Mouse (Mus musculus): Measurements from ENCODE around the gene Zbtb4. TPM values are rescaled to one million over a fixed set of nuclear protein-coding genes. Genes with fewer than 3 reads are reported as not detected.
A peak's percentile ranks its signal among the peaks of the same experiment; 100 is the strongest.

Zbtb4 gene
- polyA plus RNA-seq, 1 experiment from 2014 or later: 3.8 TPM

DNA sequence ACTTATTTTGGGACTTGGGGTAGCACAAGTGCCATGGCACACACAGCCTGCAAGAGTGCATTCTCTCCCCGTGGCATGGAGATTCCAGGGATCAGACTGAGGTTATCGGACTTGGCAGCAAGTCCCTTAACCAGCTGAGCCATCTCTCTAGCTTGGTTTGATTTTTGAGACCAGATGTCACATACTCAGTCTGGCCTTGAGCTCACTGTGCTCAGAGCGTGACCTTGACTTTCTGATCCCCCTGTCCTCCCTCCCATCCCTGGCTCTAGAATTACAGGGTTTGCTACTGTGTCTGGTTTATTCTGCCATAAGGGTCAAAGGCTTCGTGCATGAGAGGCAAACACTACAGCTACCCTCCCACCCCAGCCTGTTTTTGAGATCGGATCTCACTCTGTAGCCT, 23.7 kb downstream of the Zbtb4 start:
- 76% methylated on average over 5 of the region's 5 CpGs for WGBS
- no peak overlapping the region for H3K4me3 ChIP-seq (replicated peaks; ENCODE audit: low read depth, low read length)
- no peak for ATAC-seq (ENCODE audit: low FRiP score, low TSS enrichment)
- no peak overlapping the region for H3K27ac ChIP-seq (replicated peaks; ENCODE audit: low read depth, low read length)
- H3K4me2 ChIP-seq (ENCODE audit: low read length): no peak overlapping the region
- H3K9me3 ChIP-seq (ENCODE audit: control insufficient read depth, low read length): no peaks in the 10 kb centered on the region
- DNase-seq: no peak
- H3K4me1 ChIP-seq (ENCODE audit: control insufficient read depth, insufficient read depth, low read length): no peaks in the 10 kb centered on the region
- no peaks in the 10 kb centered on the region for H3K36me3 ChIP-seq (ENCODE audit: control insufficient read depth, insufficient read depth, low read length)
- no peak overlapping the region for H3K9ac ChIP-seq (replicated peaks; ENCODE audit: low read length)
- H3K27me3 ChIP-seq (ENCODE audit: control insufficient read depth, insufficient read depth, low read length): no peaks in the 10 kb centered on the region; the same call in 1 of the 2 replicates

DNA sequence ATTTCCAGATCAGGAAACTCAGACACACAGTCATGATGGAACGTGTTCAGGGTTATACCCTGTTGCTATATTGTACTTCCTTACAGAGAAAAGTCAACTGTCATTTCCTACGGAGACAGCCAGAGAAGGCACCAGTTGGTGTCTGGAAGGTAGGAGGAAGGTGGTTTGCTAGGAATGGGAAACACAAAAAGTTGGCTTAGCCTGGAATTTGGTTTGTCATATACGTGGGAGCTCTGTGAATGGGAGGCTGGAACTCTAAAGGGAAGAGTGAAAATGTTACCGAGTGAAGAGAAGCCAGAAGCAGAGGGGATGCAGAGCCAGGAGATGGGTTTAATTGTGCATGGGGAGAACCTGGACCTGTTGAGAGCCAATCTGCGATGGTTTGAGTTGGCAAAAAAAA, 25.7 kb downstream of the Zbtb4 start:
- peaks cover 10% of the 10 kb centered on the region; the same call in 1 of the 2 replicates for H3K27me3 ChIP-seq (ENCODE audit: control insufficient read depth, insufficient read depth, low read length)
- H3K4me1 ChIP-seq (ENCODE audit: control insufficient read depth, insufficient read depth, low read length): peaks cover 9% of the 10 kb centered on the region; the same call in 1 of the 2 replicates
- no peaks in the 10 kb centered on the region for H3K36me3 ChIP-seq (ENCODE audit: control insufficient read depth, insufficient read depth, low read length)
- ATAC-seq (ENCODE audit: low FRiP score, low TSS enrichment) (no peak), DNase-seq (no peak)
- no peak overlapping the region for H3K9ac ChIP-seq (replicated peaks; ENCODE audit: low read length)
- no peaks in the 10 kb centered on the region for H3K9me3 ChIP-seq (ENCODE audit: control insufficient read depth, low read length)
- no peak overlapping the region for H3K27ac ChIP-seq (replicated peaks; ENCODE audit: low read depth, low read length)
- 72% methylated on average over 5 of the region's 5 CpGs for WGBS
- no peak overlapping the region for H3K4me3 ChIP-seq (replicated peaks; ENCODE audit: low read depth, low read length)
- H3K4me2 ChIP-seq (ENCODE audit: low read length): no peak overlapping the region

- H3K9me3 ChIP-seq (ENCODE audit: control insufficient read depth, low read length): no peaks in the 10 kb centered on the region
- no peak overlapping the region for H3K27ac ChIP-seq (replicated peaks; ENCODE audit: low read depth, low read length)
- peaks cover 16% of the 10 kb centered on the region; the same call in 1 of the 2 replicates for H3K27me3 ChIP-seq (ENCODE audit: control insufficient read depth, insufficient read depth, low read length)
- ATAC-seq (ENCODE audit: low FRiP score, low TSS enrichment): no peak
- no peak overlapping the region for H3K4me3 ChIP-seq (replicated peaks; ENCODE audit: low read depth, low read length)
- H3K9ac ChIP-seq (replicated peaks; ENCODE audit: low read length): no peak overlapping the region
- peaks cover 9% of the 10 kb centered on the region; the same call in 1 of the 2 replicates for H3K4me1 ChIP-seq (ENCODE audit: control insufficient read depth, insufficient read depth, low read length)
- no peak for DNase-seq
- WGBS: 65% methylated on average over 5 of the region's 5 CpGs
- H3K36me3 ChIP-seq (ENCODE audit: control insufficient read depth, insufficient read depth, low read length): no peaks in the 10 kb centered on the region
- H3K4me2 ChIP-seq (ENCODE audit: low read length): no peak overlapping the region
Measured at GRCm38 (mm10) chr11:69793429-69793828, 27.7 kb downstream of the Zbtb4 start.

DNA sequence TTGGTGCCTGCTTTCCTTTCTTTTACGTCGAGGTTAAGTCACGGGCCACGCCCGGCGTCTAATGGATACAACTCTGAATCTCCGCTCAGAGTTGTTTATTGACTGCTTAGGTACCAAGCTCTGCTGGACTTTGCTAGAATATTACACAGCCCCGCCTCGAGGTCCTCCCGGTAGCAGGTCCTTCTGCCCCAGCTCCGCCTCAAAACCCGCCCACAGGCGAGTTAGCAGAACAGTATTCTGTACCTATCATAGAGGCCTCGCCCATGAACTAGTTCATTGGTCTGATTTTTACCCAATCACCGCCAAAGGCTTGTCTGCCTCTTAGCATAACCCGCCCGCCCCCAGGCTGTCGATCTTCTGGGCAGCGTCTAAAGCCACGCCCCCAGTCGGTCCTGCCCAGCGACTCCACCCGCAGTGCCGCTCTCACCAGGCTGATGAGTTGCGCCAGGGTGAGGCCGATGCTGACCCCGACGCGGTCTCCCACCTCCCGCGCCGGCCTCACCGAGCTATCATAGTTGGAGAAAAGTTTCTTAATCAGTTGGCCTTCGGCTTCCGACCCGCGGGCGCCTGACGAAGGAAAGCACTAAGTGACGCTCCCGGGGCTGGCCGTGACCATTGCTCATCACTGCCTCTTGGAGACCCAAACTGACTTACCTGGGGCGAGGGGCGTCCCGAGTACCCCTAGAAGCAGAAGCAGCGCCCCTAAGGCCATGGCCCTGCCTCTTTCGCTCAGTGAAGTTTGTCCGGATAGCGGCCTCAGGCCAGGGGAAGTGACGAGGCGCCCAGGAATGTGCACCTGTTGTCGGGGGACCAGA, 29.7 kb downstream of the Zbtb4 start, which contains the start of gene Chrnb1:
Chrnb1 (minus strand) TSS at position 776 of the 815 bp plus-strand sequence.
- Histone ChIP-seq H3K4me3 (replicated peaks; ENCODE audit: low read depth, low read length) (peak within 1 kb of the TSS; percentile 32), H3K27ac (replicated peaks; ENCODE audit: low read depth, low read length) (no peak within 1 kb of the TSS), H3K4me2 (ENCODE audit: low read length) (peak within 1 kb of the TSS; percentile 68), H3K9me3 (ENCODE audit: control insufficient read depth, low read length) (no peaks in the 10 kb centered on the region), H3K9ac (replicated peaks; ENCODE audit: low read length) (peak within 1 kb of the TSS; percentile 23; the same call in 1 of the 2 replicates), H3K36me3 (ENCODE audit: control insufficient read depth, insufficient read depth, low read length) (no peaks in the 10 kb centered on the region), H3K27me3 (ENCODE audit: control insufficient read depth, insufficient read depth, low read length) (peaks cover 16% of the 10 kb centered on the region; the same call in 1 of the 2 replicates), H3K4me1 (ENCODE audit: control insufficient read depth, insufficient read depth, low read length) (peaks cover 19% of the 10 kb centered on the region)
- 2% methylated on average over 52 of the region's 52 CpGs for WGBS
- ATAC-seq (ENCODE audit: low FRiP score, low TSS enrichment) (peak; percentile 90), DNase-seq (peak; percentile 90)

- H3K27me3 ChIP-seq (ENCODE audit: control insufficient read depth, insufficient read depth, low read length): peaks cover 16% of the 10 kb centered on the region; the same call in 1 of the 2 replicates
- ATAC-seq (ENCODE audit: low FRiP score, low TSS enrichment) (no peak), DNase-seq (no peak)
- no peaks in the 10 kb centered on the region for H3K9me3 ChIP-seq (ENCODE audit: control insufficient read depth, low read length)
- no peaks in the 10 kb centered on the region for H3K36me3 ChIP-seq (ENCODE audit: control insufficient read depth, insufficient read depth, low read length)
- peak overlapping the region; percentile 32 for H3K4me3 ChIP-seq (replicated peaks; ENCODE audit: low read depth, low read length)
- H3K4me2 ChIP-seq (ENCODE audit: low read length): peak overlapping the region; percentile 68
- H3K4me1 ChIP-seq (ENCODE audit: control insufficient read depth, insufficient read depth, low read length): peaks cover 20% of the 10 kb centered on the region
- WGBS: 5% methylated on average over 13 of the region's 13 CpGs
- no peak overlapping the region for H3K27ac ChIP-seq (replicated peaks; ENCODE audit: low read depth, low read length)
- H3K9ac ChIP-seq (replicated peaks; ENCODE audit: low read length): no peak overlapping the region
Measured at GRCm38 (mm10) chr11:69795983-69796435, 30.3 kb downstream of the Zbtb4 start.

DNA sequence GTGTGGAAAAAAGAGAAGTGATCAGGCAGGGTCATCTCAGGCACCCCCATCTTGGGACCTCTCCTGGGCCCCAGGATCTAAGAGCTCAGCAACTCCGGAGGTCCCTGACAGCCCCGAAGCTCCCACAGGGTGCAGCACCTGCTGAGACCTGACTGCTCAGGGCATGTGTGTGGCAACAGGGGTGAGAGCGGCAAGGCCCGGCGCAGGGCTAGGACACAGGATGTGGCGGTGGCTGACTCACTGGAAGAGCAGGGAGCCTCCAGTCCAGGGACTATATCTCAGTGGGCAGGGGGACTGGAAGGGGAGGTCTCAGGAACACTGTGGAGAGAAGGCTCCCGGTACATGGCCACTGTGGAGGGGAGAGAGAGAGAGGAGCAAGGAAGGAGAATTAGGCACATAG, 32.2 kb downstream of the Zbtb4 start:
- WGBS: 76% methylated on average over 7 of the region's 7 CpGs
- ATAC-seq (ENCODE audit: low FRiP score, low TSS enrichment) (no peak), DNase-seq (no peak)
- no peaks in the 10 kb centered on the region for H3K9me3 ChIP-seq (ENCODE audit: control insufficient read depth, low read length)
- peaks cover 16% of the 10 kb centered on the region; the same call in 1 of the 2 replicates for H3K27me3 ChIP-seq (ENCODE audit: control insufficient read depth, insufficient read depth, low read length)
- no peak overlapping the region for H3K9ac ChIP-seq (replicated peaks; ENCODE audit: low read length)
- no peak overlapping the region for H3K27ac ChIP-seq (replicated peaks; ENCODE audit: low read depth, low read length)
- H3K36me3 ChIP-seq (ENCODE audit: control insufficient read depth, insufficient read depth, low read length): no peaks in the 10 kb centered on the region
- no peak overlapping the region for H3K4me2 ChIP-seq (ENCODE audit: low read length)
- no peak overlapping the region for H3K4me3 ChIP-seq (replicated peaks; ENCODE audit: low read depth, low read length)
- H3K4me1 ChIP-seq (ENCODE audit: control insufficient read depth, insufficient read depth, low read length): peaks cover 39% of the 10 kb centered on the region

GRCm38 (mm10) chr11:69799394-69800137, 33.9 kb downstream of the Zbtb4 start:
- Histone ChIP-seq H3K36me3 (ENCODE audit: control insufficient read depth, insufficient read depth, low read length) (no peaks in the 10 kb centered on the region), H3K4me2 (ENCODE audit: low read length) (peak overlapping the region; percentile 97), H3K4me1 (ENCODE audit: control insufficient read depth, insufficient read depth, low read length) (peaks cover 55% of the 10 kb centered on the region), H3K4me3 (replicated peaks; ENCODE audit: low read depth, low read length) (peak overlapping the region; percentile 59), H3K27ac (replicated peaks; ENCODE audit: low read depth, low read length) (peak overlapping the region; percentile 95), H3K27me3 (ENCODE audit: control insufficient read depth, insufficient read depth, low read length) (peaks cover 22% of the 10 kb centered on the region; the same call in 1 of the 2 replicates), H3K9me3 (ENCODE audit: control insufficient read depth, low read length) (no peaks in the 10 kb centered on the region), H3K9ac (replicated peaks; ENCODE audit: low read length) (peak overlapping the region; percentile 62)
- ATAC-seq (ENCODE audit: low FRiP score, low TSS enrichment): no peak
- DNase-seq: peak; percentile 69
- 9% methylated on average over 12 of the region's 12 CpGs for WGBS

GRCm38 (mm10) chr11:69800138-69800391, 34.4 kb downstream of the Zbtb4 start:
- no peak for DNase-seq
- Histone ChIP-seq H3K36me3 (ENCODE audit: control insufficient read depth, insufficient read depth, low read length) (no peaks in the 10 kb centered on the region), H3K4me3 (replicated peaks; ENCODE audit: low read depth, low read length) (peak overlapping the region; percentile 59), H3K4me2 (ENCODE audit: low read length) (peak overlapping the region; percentile 97), H3K9me3 (ENCODE audit: control insufficient read depth, low read length) (no peaks in the 10 kb centered on the region), H3K27me3 (ENCODE audit: control insufficient read depth, insufficient read depth, low read length) (peaks cover 27% of the 10 kb centered on the region), H3K9ac (replicated peaks; ENCODE audit: low read length) (peak overlapping the region; percentile 62), H3K4me1 (ENCODE audit: control insufficient read depth, insufficient read depth, low read length) (peaks cover 56% of the 10 kb centered on the region), H3K27ac (replicated peaks; ENCODE audit: low read depth, low read length) (peak overlapping the region; percentile 95)
- ATAC-seq (ENCODE audit: low FRiP score, low TSS enrichment): peak; percentile 44
- WGBS: 0% methylated on average over 11 of the region's 11 CpGs
